Mouse (Mus musculus) midbrain, postnatal 0 days (tissue): ENCODE results near the gene Mmaa. TPM values are rescaled to one million over a fixed set of nuclear protein-coding genes. Genes with fewer than 3 reads are reported as not detected.

Experiments
- ATAC-seq: fragments of 200-750 bp; cut with Nextera tagmentation; 2 replicates; pipeline ENCODE4 v1.8.0; 2017; ENCODE audit warnings: moderate number of reproducible peaks, mild to moderate bottlenecking, moderate TSS enrichment, moderate library complexity; ENCODE audit not compliant: low FRiP score
- DNase-seq: peaks from one replicate; pipeline ENCODE4 v3.0.0-alpha.2; 2015; ENCODE audit warnings: low spot score
- H3K27ac ChIP-seq: fragments of 300-500 bp; sonication (generic); 2 replicates; pipeline ENCODE4 v1.5.1; 2014; ENCODE audit warnings: low read depth, mild to moderate bottlenecking, low read length, mixed read lengths
- H3K27me3 ChIP-seq: fragments of 300-500 bp; sonication (generic); 2 replicates; pipeline ENCODE4 v1.6.1; 2014; ENCODE audit warnings: low read length, control low read depth, mixed read lengths; ENCODE audit not compliant: insufficient read depth
- H3K36me3 ChIP-seq: fragments of 300-500 bp; sonication (generic); 2 replicates; pipeline ENCODE4 v1.6.1; 2014; ENCODE audit warnings: low read length, control low read depth, mixed read lengths; ENCODE audit not compliant: insufficient read depth
- H3K4me1 ChIP-seq: fragments of 300-500 bp; sonication (generic); 2 replicates; pipeline ENCODE4 v1.6.1; 2014; ENCODE audit warnings: mild to moderate bottlenecking, control low read depth, antibody characterized with exemption, low read length, mixed read lengths; ENCODE audit not compliant: insufficient read depth
- H3K4me2 ChIP-seq: fragments of 300-500 bp; sonication (generic); 2 replicates; pipeline ENCODE4 v1.6.1; 2014; ENCODE audit warnings: low read depth, mild to moderate bottlenecking, low read length, mixed read lengths; ENCODE audit not compliant: poor library complexity, severe bottlenecking
- H3K4me3 ChIP-seq: fragments of 300-500 bp; sonication (generic); 2 replicates; pipeline ENCODE4 v1.5.1; 2014; ENCODE audit warnings: low read depth, mild to moderate bottlenecking, low read length, moderate library complexity
- H3K9ac ChIP-seq: fragments of 300-500 bp; sonication (generic); replicated peaks from 2 replicates; pipeline ENCODE4 v1.6.1; 2014; ENCODE audit warnings: mild to moderate bottlenecking, low read length, moderate library complexity, mixed read lengths; ENCODE audit not compliant: poor library complexity, severe bottlenecking
- H3K9me3 ChIP-seq: fragments of 300-500 bp; sonication (generic); 2 replicates; pipeline ENCODE4 v1.6.1; 2016; ENCODE audit warnings: low read length, control low read depth
- CTCF ChIP-seq: IDR thresholded peaks from 2 replicates; pipeline ENCODE4 v1.5.1; 2016; ENCODE audit warnings: antibody characterized with exemption, mild to moderate bottlenecking
- WGBS: fragments of 180-500 bp; shearing (Covaris S2); extraction: QIAGEN DNeasy Blood & Tissue Kit; methylation state at CpG from one replicate; pipeline ENCODE4 v1.1.7; 2014; 5-methylcytosine and 5-hydroxymethylcytosine counted together
- polyA plus RNA-seq: library from polyadenylated mRNA; unstranded; fragments of >200 nt; fragmentation: Nextera tagmentation; extraction: Ambion mirVana; gene quantifications from 2 replicates; pipeline ENCODE4 v1.2.1, GENCODE M21; 2015
- total RNA-seq: library from RNA; depleted of rRNA; stranded (reverse); fragments of >200 nt; gene quantifications from 2 replicates; pipeline ENCODE4 v1.2.3, GENCODE M21; 2014

The Mmaa gene
- total and polyA plus RNA-seq, 2 experiments from 2014 or later = 11.8 to 14.2 TPM

GRCm38 (mm10) chr8:79331017-79331416 lies 36.3 kb upstream of the Mmaa start:
- Histone ChIP-seq H3K4me2 (no peak overlapping the region), H3K4me1 (no peaks in the 10 kb centered on the region), H3K4me3 (no peak overlapping the region), H3K9me3 (no peaks in the 10 kb centered on the region), H3K36me3 (no peaks in the 10 kb centered on the region), H3K27me3 (no peaks in the 10 kb centered on the region), H3K27ac (no peak overlapping the region), H3K9ac (no peak overlapping the region)
- DNase-seq = no peak
- ATAC-seq = no peak
- WGBS = 78% methylated on average over 9 of the region's 9 CpGs
- no peak for TF ChIP-seq CTCF

GRCm38 (mm10) chr8:79329735-79330134 lies 35.0 kb upstream of the Mmaa start:
- ATAC-seq (no peak), DNase-seq (no peak)
- TF ChIP-seq CTCF = no peak
- H3K27ac ChIP-seq = no peak overlapping the region
- no peak overlapping the region for H3K4me2 ChIP-seq
- no peak overlapping the region for H3K4me3 ChIP-seq
- no peak overlapping the region for H3K9ac ChIP-seq
- WGBS = 82% methylated on average over 2 of the region's 2 CpGs
- no peaks in the 10 kb centered on the region for H3K27me3 ChIP-seq
- no peaks in the 10 kb centered on the region for H3K9me3 ChIP-seq
- H3K36me3 ChIP-seq = no peaks in the 10 kb centered on the region
- H3K4me1 ChIP-seq = no peaks in the 10 kb centered on the region

DNA sequence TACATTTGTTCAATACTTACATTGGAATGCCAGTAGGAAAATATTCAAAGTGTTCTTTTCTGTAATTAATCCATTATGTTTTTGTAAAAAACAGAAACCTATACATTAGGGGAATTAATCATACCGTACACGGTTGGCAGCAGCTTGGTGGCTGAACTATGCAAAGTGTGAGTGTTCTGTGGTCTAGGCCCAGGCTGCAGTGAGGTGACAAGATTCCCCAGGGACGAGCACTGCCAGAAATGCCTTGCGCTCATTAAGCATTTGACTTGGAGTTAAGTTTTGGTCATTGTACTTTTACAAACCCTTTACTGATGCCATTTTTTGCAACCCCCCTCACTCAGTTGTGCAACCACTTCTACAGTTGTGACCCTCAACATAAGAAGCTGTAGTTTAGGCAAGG lies 34.4 kb upstream of the Mmaa start:
- Histone ChIP-seq H3K4me1 (no peaks in the 10 kb centered on the region), H3K9ac (no peak overlapping the region), H3K9me3 (no peaks in the 10 kb centered on the region), H3K4me2 (no peak overlapping the region), H3K27me3 (no peaks in the 10 kb centered on the region), H3K36me3 (no peaks in the 10 kb centered on the region), H3K4me3 (no peak overlapping the region), H3K27ac (no peak overlapping the region)
- DNase-seq = no peak
- 86% methylated on average over 4 of the region's 4 CpGs for WGBS
- TF ChIP-seq CTCF = no peak
- ATAC-seq = no peak

DNA sequence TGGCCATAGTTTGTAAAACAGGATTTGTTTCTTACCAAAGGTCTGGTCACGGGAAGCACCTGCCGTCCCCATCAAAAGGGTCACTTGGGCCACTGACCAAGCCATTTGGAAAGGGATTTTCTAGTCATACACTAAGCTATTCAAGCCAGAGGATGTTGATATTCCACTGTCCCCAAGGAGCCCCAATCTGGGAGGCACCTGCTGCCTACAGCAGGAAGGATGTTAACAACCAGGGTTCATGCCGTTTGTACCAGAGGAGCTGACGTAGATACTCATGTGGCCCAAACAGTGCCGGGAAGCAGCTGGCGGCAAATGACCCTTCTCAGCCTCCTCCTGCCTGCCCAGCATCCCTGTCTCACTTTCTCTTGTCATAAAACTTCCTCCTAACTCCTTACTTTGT lies 30.8 kb upstream of the Mmaa start:
- TF ChIP-seq CTCF = no peak
- no peak overlapping the region for H3K4me2 ChIP-seq
- no peak overlapping the region for H3K4me3 ChIP-seq
- no peaks in the 10 kb centered on the region for H3K27me3 ChIP-seq
- ATAC-seq (no peak), DNase-seq (no peak)
- WGBS = 73% methylated on average over 6 of the region's 6 CpGs
- no peak overlapping the region for H3K9ac ChIP-seq
- H3K27ac ChIP-seq = no peak overlapping the region
- H3K4me1 ChIP-seq = no peaks in the 10 kb centered on the region
- H3K36me3 ChIP-seq = no peaks in the 10 kb centered on the region
- no peaks in the 10 kb centered on the region for H3K9me3 ChIP-seq

DNA sequence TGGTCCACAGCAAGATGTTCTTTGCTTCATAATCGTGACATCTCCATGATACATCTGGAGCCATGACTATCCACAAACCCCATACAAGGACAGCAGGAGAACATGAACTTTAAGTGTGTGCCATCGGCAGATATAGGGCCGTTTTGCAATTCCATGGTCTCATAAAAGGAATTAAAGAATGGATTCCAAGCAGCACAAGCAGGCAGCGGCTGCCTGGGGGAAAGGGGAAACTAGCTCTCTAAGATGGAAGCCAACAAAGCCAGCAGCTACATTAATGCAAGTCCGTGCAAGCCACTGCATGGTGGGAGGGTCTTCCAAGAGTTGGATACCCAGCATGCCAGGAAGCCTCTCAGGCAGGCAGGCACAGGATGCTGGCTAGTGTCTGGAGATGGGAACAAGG lies 30.2 kb upstream of the Mmaa start:
- no peaks in the 10 kb centered on the region for H3K27me3 ChIP-seq
- no peaks in the 10 kb centered on the region for H3K9me3 ChIP-seq
- H3K9ac ChIP-seq = no peak overlapping the region
- H3K4me3 ChIP-seq = no peak overlapping the region
- ATAC-seq (no peak), DNase-seq (no peak)
- no peak for TF ChIP-seq CTCF
- H3K4me1 ChIP-seq = no peaks in the 10 kb centered on the region
- no peak overlapping the region for H3K4me2 ChIP-seq
- no peak overlapping the region for H3K27ac ChIP-seq
- WGBS = 57% methylated on average over 5 of the region's 5 CpGs
- H3K36me3 ChIP-seq = no peaks in the 10 kb centered on the region

- Histone ChIP-seq H3K4me1 (no peaks in the 10 kb centered on the region), H3K9ac (no peak overlapping the region), H3K36me3 (no peaks in the 10 kb centered on the region), H3K4me2 (no peak overlapping the region), H3K27me3 (no peaks in the 10 kb centered on the region), H3K4me3 (no peak overlapping the region), H3K9me3 (no peaks in the 10 kb centered on the region), H3K27ac (no peak overlapping the region; the same call in 1 of the 2 replicates)
- ATAC-seq (no peak), DNase-seq (no peak)
- no peak for TF ChIP-seq CTCF
- 71% methylated on average over 3 of the region's 3 CpGs for WGBS
Observed at GRCm38 (mm10) chr8:79324036-79324435, 29.3 kb upstream of the Mmaa start.
